Mouse (Mus musculus) kidney, adult 2 months (tissue): ENCODE measurements around the gene Spag8.

Source experiments
- CTCF ChIP-seq: fragments of 200-500 bp; conservative IDR thresholded peaks from 2 replicates; pipeline ENCODE4 v1.5.1; 2011; ENCODE audit warnings: low read depth, mild to moderate bottlenecking, control low read depth, low read length, moderate library complexity, mixed read lengths; ENCODE audit not compliant: insufficient read depth, insufficient read length
- POLR2A ChIP-seq: fragments of 200-500 bp; IDR thresholded peaks from one replicate; pipeline ENCODE4 v1.6.1; 2011; ENCODE audit warnings: low read depth, low read length, control low read depth

DNA sequence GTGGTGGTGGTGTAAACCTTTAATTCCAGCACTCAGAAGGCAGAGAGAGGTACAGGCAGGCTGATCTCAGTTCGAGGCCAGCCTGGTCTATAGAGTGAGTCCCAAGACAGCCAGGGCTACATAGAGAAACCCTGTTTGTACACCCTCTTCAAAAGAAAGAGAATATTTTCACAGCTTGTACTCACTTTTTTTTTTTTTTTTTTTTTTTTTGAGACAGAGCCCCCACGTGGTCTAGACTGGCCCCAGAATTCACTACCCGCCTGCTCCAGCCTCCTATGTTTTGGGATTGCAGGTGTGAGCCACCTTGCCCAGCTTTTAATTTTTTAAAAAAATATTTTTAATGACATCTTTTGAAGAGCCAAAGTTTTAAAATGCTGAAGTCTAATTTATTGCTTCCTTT lies 49.3 kb downstream of the Spag8 start:
- TF ChIP-seq CTCF: no peak
- TF ChIP-seq POLR2A: no peak
